Mouse (Mus musculus) heart, embryonic 16.5 days (tissue): ENCODE data around the gene Gm45713. TPM values are rescaled to one million over a fixed set of nuclear protein-coding genes. Genes with fewer than 3 reads are reported as not detected.
"Not testable (repeated sequence)": the region's sequence is repeated elsewhere in the genome, so short reads cannot be mapped to it uniquely, and the experiment has no call there.

Source experiments
- ATAC-seq: fragments of 200-750 bp; cut with Nextera tagmentation; replicated peaks from 2 replicates; pipeline ENCODE4 v1.8.0; 2017; ENCODE audit warnings: moderate number of reproducible peaks; ENCODE audit not compliant: insufficient read depth, low FRiP score; ENCODE audit errors: extremely low read depth
- H3K27ac ChIP-seq: fragments of 300-500 bp; sonication (generic); 2 replicates; pipeline ENCODE4 v1.5.1; 2014; ENCODE audit warnings: mild to moderate bottlenecking, low read length, control low read depth, moderate library complexity
- H3K27me3 ChIP-seq: fragments of 300-500 bp; sonication (generic); 2 replicates; pipeline ENCODE4 v1.6.1; 2014; ENCODE audit warnings: low read length, mixed read lengths; ENCODE audit not compliant: control insufficient read depth, insufficient read depth
- H3K36me3 ChIP-seq: fragments of 300-500 bp; sonication (generic); 2 replicates; pipeline ENCODE4 v1.6.1; 2014; ENCODE audit not compliant: control insufficient read depth, insufficient read depth
- H3K4me1 ChIP-seq: fragments of 300-500 bp; sonication (generic); 2 replicates; pipeline ENCODE4 v1.6.1; 2014; ENCODE audit warnings: low read length, mixed read lengths; ENCODE audit not compliant: control insufficient read depth, insufficient read depth
- H3K4me2 ChIP-seq: fragments of 300-500 bp; sonication (generic); 2 replicates; pipeline ENCODE4 v1.6.1; 2014; ENCODE audit warnings: low read depth, mild to moderate bottlenecking, control low read depth, low read length
- H3K4me3 ChIP-seq: fragments of 300-500 bp; sonication (generic); 2 replicates; pipeline ENCODE4 v1.5.1; 2014; ENCODE audit warnings: mild to moderate bottlenecking, control low read depth, low read length
- H3K9ac ChIP-seq: fragments of 300-500 bp; sonication (generic); 2 replicates; pipeline ENCODE4 v1.6.1; 2014; ENCODE audit warnings: low read length, control low read depth
- H3K9me3 ChIP-seq: fragments of 300-500 bp; sonication (generic); replicated peaks from 2 replicates; pipeline ENCODE4 v1.6.1; 2016; ENCODE audit warnings: low read length; ENCODE audit not compliant: control insufficient read depth
- WGBS: fragments of 180-500 bp; shearing (Covaris S2); extraction: QIAGEN DNeasy Blood & Tissue Kit; methylation state at CpG from one replicate; pipeline ENCODE4 v1.1.7; 2014; 5-methylcytosine and 5-hydroxymethylcytosine counted together
- polyA plus RNA-seq: library from polyadenylated mRNA; unstranded; fragments of >200 nt; fragmentation: Nextera tagmentation; extraction: Ambion mirVana; gene quantifications from 2 replicates; pipeline ENCODE4 v1.2.1, GENCODE M21; 2015

Gene Gm45713
- polyA plus RNA-seq, 1 experiment from 2014 or later, result 0.34 TPM

GRCm38 (mm10) chr7:45175929-45176328, 39.9 kb upstream of the Gm45713 start:
- Histone ChIP-seq H3K9ac (no peak overlapping the region; the same call in 1 of the 2 replicates), H3K4me3 (peak overlapping the region; percentile 27; the same call in 1 of the 2 replicates)
- no peak for ATAC-seq

GRCm38 (mm10) chr7:45175398-45175797, 39.4 kb upstream of the Gm45713 start:
- Histone ChIP-seq H3K4me2 (no peak overlapping the region), H3K9me3 (peaks cover 18% of the 10 kb centered on the region), H3K9ac (no peak overlapping the region), H3K4me1 (peaks cover 6% of the 10 kb centered on the region), H3K27me3 (peaks cover 76% of the 10 kb centered on the region), H3K27ac (no peak overlapping the region), H3K4me3 (no peak overlapping the region), H3K36me3 (no peaks in the 10 kb centered on the region)
- no peak for ATAC-seq
- WGBS, result 8% methylated on average over 13 of the region's 13 CpGs

More at GRCm38 (mm10) chr7:45175929-45176328, 39.9 kb upstream of the Gm45713 start:
- peaks cover 6% of the 10 kb centered on the region for H3K4me1 ChIP-seq
- WGBS, result 3% methylated on average over 23 of the region's 23 CpGs
- H3K36me3 ChIP-seq, result no peaks in the 10 kb centered on the region
- peaks cover 78% of the 10 kb centered on the region for H3K27me3 ChIP-seq
- H3K9me3 ChIP-seq, result peaks cover 12% of the 10 kb centered on the region
- H3K4me2 ChIP-seq, result peak overlapping the region; percentile 47
- no peak overlapping the region for H3K27ac ChIP-seq

- Histone ChIP-seq H3K4me3 (0 out of 2 replicates have a peak overlapping the region, but pooled peaks have one; percentile 0), H3K4me1 (peaks cover 6% of the 10 kb centered on the region), H3K27ac (no peak overlapping the region), H3K9me3 (peaks cover 24% of the 10 kb centered on the region), H3K4me2 (peak overlapping the region; percentile 15; the same call in 1 of the 2 replicates), H3K9ac (peak overlapping the region; percentile 25; the same call in 1 of the 2 replicates), H3K36me3 (no peaks in the 10 kb centered on the region), H3K27me3 (peaks cover 69% of the 10 kb centered on the region)
- ATAC-seq, result no peak
- WGBS, result 7% methylated on average over 29 of the region's 29 CpGs
These were observed 38.7 kb upstream of the Gm45713 start for GRCm38 (mm10) chr7:45174567-45175280.

GRCm38 (mm10) chr7:45173772-45174171, 37.7 kb upstream of the Gm45713 start:
- H3K4me1 ChIP-seq, H3K36me3 ChIP-seq, H3K4me2 ChIP-seq, H3K4me3 ChIP-seq, H3K9ac ChIP-seq, H3K27ac ChIP-seq, ATAC-seq: not testable (repeated sequence)
- H3K27me3 ChIP-seq, result peaks cover 68% of the 10 kb centered on the region
- WGBS, result 53% methylated on average over 1 of the region's 1 CpGs
- H3K9me3 ChIP-seq, result peaks cover 34% of the 10 kb centered on the region

- Histone ChIP-seq H3K9me3 (peaks cover 34% of the 10 kb centered on the region), H3K9ac (no peak overlapping the region), H3K36me3 (no peaks in the 10 kb centered on the region), H3K4me3 (no peak overlapping the region), H3K4me2 (no peak overlapping the region), H3K27me3 (peaks cover 67% of the 10 kb centered on the region), H3K27ac (no peak overlapping the region), H3K4me1 (peaks cover 6% of the 10 kb centered on the region)
- WGBS, result 57% methylated on average over 7 of the region's 7 CpGs
- ATAC-seq, result no peak
These were observed 36.9 kb upstream of the Gm45713 start for GRCm38 (mm10) chr7:45172974-45173373.

- no peak for ATAC-seq
- no peak overlapping the region for H3K4me3 ChIP-seq
- H3K9me3 ChIP-seq, result peaks cover 34% of the 10 kb centered on the region
- H3K4me1 ChIP-seq, result peaks cover 3% of the 10 kb centered on the region; the same call in 1 of the 2 replicates
- H3K9ac ChIP-seq, result no peak overlapping the region
- H3K27ac ChIP-seq, result no peak overlapping the region
- 90% methylated on average over 3 of the region's 3 CpGs for WGBS
- H3K27me3 ChIP-seq, result peaks cover 67% of the 10 kb centered on the region
- no peaks in the 10 kb centered on the region for H3K36me3 ChIP-seq
- no peak overlapping the region for H3K4me2 ChIP-seq
These were observed 33.5 kb upstream of the Gm45713 start for GRCm38 (mm10) chr7:45169495-45169894.

GRCm38 (mm10) chr7:45168656-45169055, 32.6 kb upstream of the Gm45713 start:
- ATAC-seq, result no peak
- no peaks in the 10 kb centered on the region for H3K36me3 ChIP-seq
- 6% methylated on average over 24 of the region's 24 CpGs for WGBS
- H3K9me3 ChIP-seq, result peaks cover 34% of the 10 kb centered on the region
- H3K4me1 ChIP-seq, result peaks cover 7% of the 10 kb centered on the region
- peaks cover 71% of the 10 kb centered on the region for H3K27me3 ChIP-seq
- no peak overlapping the region for H3K4me2 ChIP-seq
- H3K9ac ChIP-seq, result no peak overlapping the region
- no peak overlapping the region for H3K27ac ChIP-seq
- no peak overlapping the region for H3K4me3 ChIP-seq

- Histone ChIP-seq H3K4me3 (no peak overlapping the region), H3K27me3 (peaks cover 78% of the 10 kb centered on the region), H3K4me1 (peaks cover 8% of the 10 kb centered on the region), H3K36me3 (no peaks in the 10 kb centered on the region), H3K4me2 (no peak overlapping the region), H3K9ac (no peak overlapping the region), H3K27ac (no peak overlapping the region), H3K9me3 (peaks cover 34% of the 10 kb centered on the region)
- ATAC-seq, result no peak
- WGBS, result 3% methylated on average over 19 of the region's 19 CpGs
These were observed 31.9 kb upstream of the Gm45713 start for GRCm38 (mm10) chr7:45167761-45168445.

- H3K27ac ChIP-seq, result no peak overlapping the region
- peaks cover 30% of the 10 kb centered on the region for H3K9me3 ChIP-seq
- no peak for ATAC-seq
- peaks cover 75% of the 10 kb centered on the region for H3K27me3 ChIP-seq
- 27% methylated on average over 10 of the region's 10 CpGs for WGBS
- no peaks in the 10 kb centered on the region for H3K36me3 ChIP-seq
- H3K4me1 ChIP-seq, result peaks cover 8% of the 10 kb centered on the region
- no peak overlapping the region for H3K9ac ChIP-seq
- no peak overlapping the region for H3K4me3 ChIP-seq
- no peak overlapping the region for H3K4me2 ChIP-seq
These were observed 30.9 kb upstream of the Gm45713 start for GRCm38 (mm10) chr7:45166950-45167401.
